Mouse (Mus musculus): ENCODE measurements at regions not wholly inside any gene's neighbourhood (a gene's known extent, or its start where the extent isn't known, plus 50 kb on each side); places are given as distances from the start of the nearest gene placed in this dataset.

DNA sequence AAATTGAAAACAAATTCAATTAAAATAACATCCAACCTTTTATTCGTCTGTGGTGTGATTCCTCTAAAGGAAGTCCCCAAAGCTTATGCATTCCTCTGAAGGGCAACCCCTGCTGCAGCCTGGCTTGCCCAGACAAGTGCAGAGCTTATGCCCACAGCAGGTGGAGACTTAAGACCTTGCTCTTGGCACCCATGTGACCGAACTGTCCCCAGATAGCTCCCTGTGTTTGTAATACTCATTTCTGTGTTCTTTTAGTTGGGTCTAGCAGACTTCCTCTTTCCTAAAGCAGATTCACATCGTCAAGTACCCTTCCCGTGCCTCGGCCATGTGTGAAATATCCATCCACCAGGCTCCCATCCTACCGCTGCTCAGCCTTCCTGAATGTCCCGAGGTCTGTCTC, 723.1 kb upstream of the 4930452B06Rik start:
- TF ChIP-seq CTCF (IDR thresholded peaks at IDR 0.05; ENCODE audit: borderline replicate concordance, insufficient read depth, low read length) = no peak
- TF ChIP-seq POLR2A (IDR thresholded peaks at IDR 0.05; ENCODE audit: low read depth, low read length) = no peak
